Mouse (Mus musculus) left cerebral cortex, adult 2 months (tissue): ENCODE measurements around the gene Tnnc1. TPM values are rescaled to one million over a fixed set of nuclear protein-coding genes. Genes with fewer than 3 reads are reported as not detected.

Experiments
- DNase-seq, 2 experiments: peaks; one replicate each; pipeline ENCODE4 v3.0.0; 2021 to 2022; ENCODE audit warnings: low spot score in 2 of 2, mixed read lengths in 1 of 2; ENCODE audit errors: extremely low spot score in 1 of 2
- H3K27ac ChIP-seq: fragments of 200-600 bp; 2 replicates; pipeline ENCODE4 v1.8.1; 2022
- H3K4me3 ChIP-seq: fragments of 200-600 bp; 2 replicates; pipeline ENCODE4 v1.8.1; 2022
- CTCF ChIP-seq: fragments of 200-600 bp; IDR thresholded peaks from 2 replicates; pipeline ENCODE4 v1.8.1; 2022; ENCODE audit warnings: antibody characterized with exemption, mild to moderate bottlenecking, moderate library complexity
- intact Hi-C: fragments of 180-260 bp; cut with DNase I; formaldehyde crosslinking; loops from one replicate; pipeline ENCODE4 v1.15.1; 2025
- total RNA-seq, 2 experiments: library from RNA; stranded (reverse); gene quantifications; 2 replicates each; pipeline ENCODE4 v1.2.3; 2021

Gene Tnnc1
- total RNA-seq, 2 experiments from 2014 or later = 33.8 to 37.7 TPM

GRCm38 (mm10) chr14:31171386-31171785 is 36.7 kb upstream of the Tnnc1 start:
- Histone ChIP-seq H3K27ac (no peak overlapping the region), H3K4me3 (no peak overlapping the region)
- TF ChIP-seq CTCF = no peak
- intact Hi-C loops = no loop called here
- DNase-seq = no peak

DNA sequence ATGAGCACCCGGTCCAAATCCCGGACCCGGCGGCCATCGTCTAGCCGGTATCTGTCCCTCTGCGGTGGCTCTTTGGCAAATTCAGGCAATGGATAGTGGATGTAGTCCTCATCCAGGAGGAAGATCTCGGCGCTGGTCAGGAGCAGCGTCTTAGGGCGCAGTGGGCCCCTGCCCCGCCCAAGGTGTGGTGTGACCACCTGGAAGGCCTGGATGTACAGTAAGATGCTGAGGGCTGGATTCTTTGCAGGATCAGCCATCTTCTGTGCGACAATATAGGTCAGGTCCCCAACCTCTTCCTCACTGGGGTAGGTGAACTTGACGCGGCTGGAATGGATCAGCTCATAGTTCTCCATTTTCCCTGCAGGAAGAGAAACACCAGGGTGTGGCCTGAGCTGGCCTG is 36.3 kb upstream of the Tnnc1 start:
- Histone ChIP-seq H3K27ac (no peak overlapping the region), H3K4me3 (no peak overlapping the region)
- no peak for DNase-seq
- TF ChIP-seq CTCF = no peak
- intact Hi-C loops = no loop called here

GRCm38 (mm10) chr14:31172781-31173455 is 35.2 kb upstream of the Tnnc1 start:
- TF ChIP-seq CTCF = no peak
- intact Hi-C loops = no loop called here
- Histone ChIP-seq H3K4me3 (no peak overlapping the region), H3K27ac (no peak overlapping the region)
- DNase-seq = no peak

DNA sequence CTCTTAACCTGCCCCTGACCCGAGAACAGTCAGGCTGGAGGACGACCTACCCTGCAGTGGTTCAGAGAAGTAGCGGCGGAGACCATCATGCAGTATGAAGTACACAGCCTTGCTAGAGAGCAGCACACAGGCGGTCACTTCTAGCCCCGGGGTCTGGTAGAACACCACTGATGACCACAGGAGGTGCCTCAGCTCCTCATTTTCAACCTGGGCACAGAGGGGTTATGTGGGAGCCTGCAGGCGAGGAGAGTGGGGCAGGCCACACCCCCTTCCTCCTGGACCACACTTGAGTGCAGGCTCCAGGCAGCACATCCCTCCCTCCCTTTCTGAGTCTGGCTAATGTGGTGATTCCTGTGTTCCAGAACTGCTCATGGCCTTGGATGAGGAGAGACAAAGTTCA is 34.6 kb upstream of the Tnnc1 start:
- no peak overlapping the region for H3K4me3 ChIP-seq
- no peak for DNase-seq
- no peak overlapping the region for H3K27ac ChIP-seq
- intact Hi-C loops = no loop called here
- TF ChIP-seq CTCF = no peak

DNA sequence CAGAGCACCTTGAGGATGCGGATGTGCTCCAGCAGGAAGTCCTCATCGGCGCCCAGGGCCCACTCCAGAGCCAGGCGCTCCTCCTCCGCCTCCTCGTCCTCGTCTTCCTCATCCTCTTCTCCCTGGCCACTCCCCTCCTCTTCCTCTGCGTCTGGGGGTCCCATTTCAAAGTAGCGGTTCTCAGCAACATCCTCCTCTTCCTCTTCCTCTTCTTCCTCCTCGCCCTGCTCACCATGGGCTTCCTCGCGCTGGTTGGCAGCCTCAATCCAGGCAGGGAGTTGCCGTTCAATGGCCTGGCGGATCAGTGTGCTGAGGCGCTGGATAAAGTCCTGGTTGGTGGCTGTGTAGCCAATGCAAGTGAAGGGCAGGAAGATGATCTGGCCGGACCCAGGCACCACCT is 30.8 kb upstream of the Tnnc1 start:
- intact Hi-C loops = no loop called here
- TF ChIP-seq CTCF = no peak
- Histone ChIP-seq H3K4me3 (no peak overlapping the region), H3K27ac (no peak overlapping the region)
- DNase-seq = no peak

DNA sequence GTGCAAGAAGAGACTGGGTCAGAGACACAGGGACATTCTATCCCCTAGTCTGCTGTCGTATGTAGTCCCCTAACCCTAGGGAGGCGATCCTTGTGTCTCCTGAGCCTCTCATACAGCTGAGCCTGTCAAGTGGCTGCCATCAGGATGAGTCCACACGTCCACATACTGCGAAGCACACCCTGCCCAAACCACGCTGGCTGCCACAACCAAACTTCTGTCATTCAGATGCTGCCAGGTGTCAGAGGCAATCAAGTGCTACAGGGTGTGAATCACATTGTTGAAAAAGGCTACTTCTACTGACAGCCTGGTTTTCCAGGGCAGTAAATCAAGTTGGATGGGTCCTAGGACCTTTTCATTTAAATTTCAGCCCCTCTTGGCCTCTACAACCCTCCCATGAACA is 30.4 kb upstream of the Tnnc1 start:
- intact Hi-C loops = loop anchor here (2.0 kb wide), 1 partner anchor 21 kb away; no protein-coding TSS in a partner anchor
- no peak for DNase-seq
- Histone ChIP-seq H3K27ac (no peak overlapping the region), H3K4me3 (no peak overlapping the region)
- no peak for TF ChIP-seq CTCF

DNA sequence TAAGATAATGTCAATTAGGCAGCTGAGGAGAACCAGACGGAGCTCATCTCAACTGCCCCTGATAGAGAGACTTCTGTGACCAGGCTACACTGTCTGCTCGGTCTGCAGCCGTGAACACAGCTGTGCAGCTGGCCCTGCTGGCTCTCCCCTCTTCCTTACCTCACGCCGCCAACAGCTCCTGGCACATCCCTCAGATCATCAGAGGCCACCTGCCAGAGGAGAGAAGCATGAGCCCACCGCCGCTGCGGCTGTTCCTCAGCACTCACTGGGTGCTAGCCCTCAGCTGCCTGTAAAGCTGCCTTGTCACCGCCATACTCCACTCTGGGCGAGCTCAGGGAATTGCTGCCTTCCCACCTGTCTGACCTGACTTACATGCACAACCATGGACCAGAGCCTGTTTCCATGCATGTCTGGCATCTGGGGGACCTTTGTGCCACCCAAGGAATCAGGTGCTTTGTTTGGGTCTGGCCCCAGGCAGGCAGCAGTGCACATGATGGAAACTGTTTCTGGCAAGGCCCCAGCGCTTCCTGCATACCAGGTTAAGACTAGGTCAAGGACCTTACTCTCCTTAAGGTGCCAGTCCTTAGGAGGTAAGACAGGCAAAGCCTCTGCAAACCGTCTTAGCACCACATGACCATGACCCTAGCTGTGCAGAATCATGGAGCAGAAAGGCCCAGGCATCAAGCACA is 28.3 kb upstream of the Tnnc1 start:
- intact Hi-C loops = loop anchor here (2.0 kb wide), 1 partner anchor 19 kb away; no protein-coding TSS in a partner anchor
- Histone ChIP-seq H3K27ac (no peak overlapping the region), H3K4me3 (no peak overlapping the region)
- DNase-seq = no peak
- no peak for TF ChIP-seq CTCF

- TF ChIP-seq CTCF = no peak
- Histone ChIP-seq H3K27ac (no peak overlapping the region; the same call in 1 of the 2 replicates), H3K4me3 (no peak overlapping the region)
- DNase-seq = no peak
- intact Hi-C loops = no loop called here
Measured at GRCm38 (mm10) chr14:31181512-31181911, 26.6 kb upstream of the Tnnc1 start.

DNA sequence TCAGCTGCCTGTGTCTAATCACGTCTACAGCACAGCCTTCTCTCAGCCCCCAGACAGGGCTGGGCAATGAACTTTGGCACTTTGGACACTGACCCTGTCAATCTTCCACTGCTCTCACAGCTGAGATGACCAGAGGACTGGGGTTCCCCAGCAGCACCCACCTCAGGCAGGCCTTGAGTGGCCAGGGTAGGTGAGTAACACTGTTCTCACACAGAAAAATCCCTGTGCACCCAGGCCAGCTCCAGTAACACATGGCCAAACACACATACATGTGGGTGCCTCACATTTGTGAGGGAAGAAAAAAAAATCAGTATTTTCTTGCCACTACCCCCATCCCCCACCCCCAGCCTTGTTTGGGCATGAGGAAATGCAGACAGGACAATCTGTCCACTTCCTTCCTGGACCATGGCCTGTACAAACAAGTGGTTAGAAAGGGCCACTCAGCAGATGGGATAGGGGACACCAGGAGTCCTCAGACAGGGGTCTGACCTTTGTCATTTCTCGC is 25.3 kb upstream of the Tnnc1 start:
- intact Hi-C loops = no loop called here
- no peak for TF ChIP-seq CTCF
- no peak overlapping the region for H3K27ac ChIP-seq
- DNase-seq = no peak
- H3K4me3 ChIP-seq = no peak overlapping the region

DNA sequence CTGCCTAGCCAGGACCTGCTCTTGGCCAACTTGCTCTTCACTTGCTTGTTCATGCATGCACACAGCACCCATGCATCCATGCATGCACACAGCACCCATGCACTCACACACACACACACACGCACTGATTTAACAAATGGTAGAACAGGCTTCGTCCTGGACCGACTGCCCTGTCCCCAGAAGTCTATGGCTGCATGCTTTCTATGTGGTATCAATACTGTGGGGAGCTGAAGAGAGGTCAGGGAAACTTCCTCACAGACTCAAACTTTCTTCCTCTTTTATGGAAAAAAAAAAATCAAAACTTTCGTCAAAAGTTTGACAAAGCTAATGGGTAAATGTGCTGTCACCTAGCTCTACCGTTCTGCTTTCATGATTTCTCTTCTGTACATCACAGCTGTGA is 24.6 kb upstream of the Tnnc1 start:
- Histone ChIP-seq H3K27ac (peak overlapping the region; percentile 55; the same call in 1 of the 2 replicates), H3K4me3 (no peak overlapping the region)
- TF ChIP-seq CTCF = no peak
- DNase-seq = no peak
- intact Hi-C loops = no loop called here

DNA sequence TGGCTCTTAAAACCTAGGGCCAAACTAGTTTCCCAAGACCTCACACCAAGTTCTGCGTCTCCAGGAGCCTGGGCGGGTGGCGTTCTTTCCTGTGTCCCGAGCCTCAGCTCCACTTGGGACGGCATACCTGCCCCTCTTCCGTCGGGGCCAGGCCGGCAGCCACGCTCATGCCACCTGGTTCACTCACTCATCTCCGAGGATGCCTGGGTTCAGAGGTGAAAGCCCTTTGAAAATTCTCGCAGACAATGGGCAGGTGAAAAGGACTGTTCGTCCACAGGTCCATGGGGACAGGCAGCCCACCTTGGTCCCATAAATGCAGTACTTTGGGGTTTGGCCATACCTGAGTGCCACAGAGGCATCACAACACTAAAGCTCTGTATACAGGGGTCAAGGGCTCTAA is 23.9 kb upstream of the Tnnc1 start:
- no peak for DNase-seq
- intact Hi-C loops = no loop called here
- Histone ChIP-seq H3K4me3 (no peak overlapping the region), H3K27ac (no peak overlapping the region)
- TF ChIP-seq CTCF = no peak

GRCm38 (mm10) chr14:31186656-31187055 is 21.5 kb upstream of the Tnnc1 start:
- no peak for DNase-seq
- TF ChIP-seq CTCF = no peak
- Histone ChIP-seq H3K4me3 (no peak overlapping the region), H3K27ac (no peak overlapping the region)
- intact Hi-C loops = no loop called here
